Mouse (Mus musculus) cerebellum, postnatal 4 days (tissue): ENCODE measurements around the gene 4930568D16Rik.
A peak's percentile ranks its signal among the peaks of the same experiment; 100 is the strongest.

Source experiments
- DNase-seq, 2 experiments: peaks; one replicate each; pipeline ENCODE4 v3.0.0; 2022; ENCODE audit warnings: low spot score in 2 of 2, mixed read lengths in 1 of 2

Gene 4930568D16Rik

GRCm38 (mm10) chr2:35367629-35368028 lies at the start of gene 4930568D16Rik:
4930568D16Rik (minus strand) TSS chr2:35367729.
- no peak for DNase-seq

GRCm38 (mm10) chr2:35417231-35417630 lies 49.7 kb upstream of the 4930568D16Rik start:
- DNase-seq: no peak

- no peak for DNase-seq
Observed at GRCm38 (mm10) chr2:35416473-35416872, 48.9 kb upstream of the 4930568D16Rik start.

GRCm38 (mm10) chr2:35412810-35413209 lies 45.3 kb upstream of the 4930568D16Rik start:
- DNase-seq: no peak

GRCm38 (mm10) chr2:35412246-35412645 lies 44.7 kb upstream of the 4930568D16Rik start:
- DNase-seq: no peak

GRCm38 (mm10) chr2:35411640-35412190 lies 44.2 kb upstream of the 4930568D16Rik start:
- DNase-seq: no peak

GRCm38 (mm10) chr2:35409466-35409865 lies 41.9 kb upstream of the 4930568D16Rik start:
- DNase-seq: no peak

GRCm38 (mm10) chr2:35408409-35409110 lies 41.0 kb upstream of the 4930568D16Rik start:
- DNase-seq: no peak

- no peak for DNase-seq
Observed at GRCm38 (mm10) chr2:35407878-35408277, 40.3 kb upstream of the 4930568D16Rik start.

- DNase-seq: no peak
Observed at GRCm38 (mm10) chr2:35407266-35407665, 39.7 kb upstream of the 4930568D16Rik start.

GRCm38 (mm10) chr2:35406611-35407010 lies 39.1 kb upstream of the 4930568D16Rik start:
- DNase-seq: no peak

- no peak for DNase-seq
Observed at GRCm38 (mm10) chr2:35402391-35402790, 34.9 kb upstream of the 4930568D16Rik start.

GRCm38 (mm10) chr2:35400739-35401138 lies 33.2 kb upstream of the 4930568D16Rik start:
- no peak for DNase-seq

- DNase-seq: no peak
Observed at GRCm38 (mm10) chr2:35398184-35398828, 30.8 kb upstream of the 4930568D16Rik start.

- peak; percentile 51 to 71 for DNase-seq
Observed at GRCm38 (mm10) chr2:35397590-35398173, 30.2 kb upstream of the 4930568D16Rik start.

GRCm38 (mm10) chr2:35397096-35397495 lies 29.6 kb upstream of the 4930568D16Rik start, which contains the start of gene 4930402F06Rik:
4930402F06Rik (minus strand) TSS chr2:35397175.
- DNase-seq: no peak

GRCm38 (mm10) chr2:35385441-35385871 lies 17.9 kb upstream of the 4930568D16Rik start:
- no peak for DNase-seq

- no peak for DNase-seq
Observed at GRCm38 (mm10) chr2:35379306-35379705, 11.8 kb upstream of the 4930568D16Rik start.

- no peak for DNase-seq
Observed at GRCm38 (mm10) chr2:35377600-35377999, 10.1 kb upstream of the 4930568D16Rik start.

- peak in 1 of 2 experiments; percentile 54 for DNase-seq
Observed at GRCm38 (mm10) chr2:35373003-35373402, 5.5 kb upstream of the 4930568D16Rik start.

- DNase-seq: no peak
Observed at GRCm38 (mm10) chr2:35370686-35371085, 3.2 kb upstream of the 4930568D16Rik start.

GRCm38 (mm10) chr2:35349184-35349583 lies 18.3 kb downstream of the 4930568D16Rik start:
- DNase-seq: no peak
